Mouse (Mus musculus) thymus, postnatal 10 days (tissue): ENCODE results near the gene Hoxc11.

Source experiments
- DNase-seq, 2 experiments: peaks; one replicate each; pipeline ENCODE4 v3.0.0; 2021; ENCODE audit warnings: low spot score in 2 of 2

Hoxc11 gene

GRCm38 (mm10) chr15:102965892-102966775 is 11.9 kb downstream of the Hoxc11 start:
- peak; percentile 15 to 60 for DNase-seq

GRCm38 (mm10) chr15:102966776-102967311 is 12.6 kb downstream of the Hoxc11 start, which contains the start of gene Hoxc10:
Gene Hoxc10, plus strand, starts transcription at chr15:102966796.
- DNase-seq: no peak

DNA sequence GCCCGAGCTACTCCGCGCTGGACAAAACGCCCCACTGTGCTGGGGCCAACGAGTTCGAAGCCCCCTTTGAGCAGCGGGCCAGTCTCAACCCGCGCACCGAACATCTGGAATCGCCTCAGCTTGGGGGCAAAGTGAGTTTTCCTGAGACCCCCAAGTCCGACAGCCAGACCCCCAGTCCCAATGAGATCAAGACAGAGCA is 13.0 kb downstream of the Hoxc11 start, which contains the start of gene Hoxc5:
Gene Hoxc5, plus strand, starts transcription at position 132 of the 199 bp plus-strand sequence.
- DNase-seq: no peak

GRCm38 (mm10) chr15:102967511-102968397 is 13.5 kb downstream of the Hoxc11 start:
- no peak for DNase-seq

- no peak for DNase-seq
Observed at GRCm38 (mm10) chr15:102969296-102969695, 15.1 kb downstream of the Hoxc11 start.

- no peak for DNase-seq
Observed at GRCm38 (mm10) chr15:102970740-102971139, 16.5 kb downstream of the Hoxc11 start.

GRCm38 (mm10) chr15:102972254-102972653 is 18.0 kb downstream of the Hoxc11 start:
- no peak for DNase-seq

DNA sequence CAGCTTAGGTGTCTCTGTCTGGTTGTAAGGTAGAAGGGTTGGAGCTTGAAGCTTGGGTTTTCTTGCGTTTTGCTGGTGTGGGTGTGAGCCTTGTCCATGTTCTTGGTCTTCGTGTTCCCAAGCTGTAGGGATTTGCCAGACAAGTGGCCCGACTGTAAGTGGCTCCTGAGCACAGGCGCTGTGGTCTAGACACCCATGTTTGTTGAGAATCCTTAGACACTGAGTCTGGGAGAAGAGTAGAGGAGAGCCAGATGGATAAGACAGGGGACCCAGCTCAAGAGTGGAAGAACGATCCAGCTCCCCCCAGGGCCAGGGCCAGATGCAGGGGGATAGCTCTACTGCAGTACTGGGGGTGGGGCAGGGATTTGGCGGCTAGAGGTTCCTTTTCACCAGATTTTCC is 18.5 kb downstream of the Hoxc11 start:
- DNase-seq: no peak

GRCm38 (mm10) chr15:102975034-102975433 is 20.8 kb downstream of the Hoxc11 start:
- no peak for DNase-seq

GRCm38 (mm10) chr15:102975688-102976111 is 21.5 kb downstream of the Hoxc11 start:
- DNase-seq: no peak

GRCm38 (mm10) chr15:102976171-102976570 is 21.9 kb downstream of the Hoxc11 start, which contains the start of gene Hoxc9:
Gene Hoxc9, plus strand, starts transcription at chr15:102976439.
- no peak for DNase-seq

DNA sequence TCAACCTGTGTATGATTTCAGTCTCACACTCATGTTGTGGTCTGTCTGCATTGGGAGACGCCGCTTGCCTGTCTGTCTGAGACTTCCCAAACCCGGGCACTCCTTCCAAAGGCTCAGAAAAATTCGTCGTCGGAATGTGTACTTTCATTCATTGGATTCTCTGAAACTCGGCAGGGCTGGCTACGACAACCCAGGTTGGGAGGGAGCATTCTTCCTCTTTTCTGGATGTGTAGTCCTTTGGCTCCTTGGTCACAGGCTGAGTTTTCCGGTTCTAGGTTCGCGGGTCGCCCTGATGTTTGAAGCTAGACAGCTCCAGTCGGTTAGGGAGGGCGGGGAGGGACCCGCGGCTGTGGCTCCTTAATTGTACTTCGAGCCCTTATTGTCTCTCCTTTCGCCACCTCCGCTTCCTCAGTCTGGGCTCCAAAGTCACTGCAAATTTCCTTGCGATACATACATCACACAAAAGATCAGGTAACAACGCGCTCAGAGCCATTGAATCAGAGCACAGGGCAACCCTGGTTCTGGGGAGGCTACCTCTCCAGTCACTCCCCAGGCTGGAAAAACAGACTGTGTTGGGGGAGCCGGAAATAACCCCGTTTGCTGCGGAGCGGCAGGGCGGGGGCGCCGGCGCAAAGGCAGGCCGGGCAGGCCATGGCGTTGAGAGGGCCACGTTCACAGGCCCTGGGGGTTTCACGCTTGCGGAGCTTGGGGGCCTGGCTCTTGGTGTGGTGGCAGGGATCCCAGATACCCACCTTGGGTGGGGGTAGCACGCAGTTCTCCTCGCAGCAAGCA is 22.6 kb downstream of the Hoxc11 start:
- no peak for DNase-seq

GRCm38 (mm10) chr15:102977423-102977974 is 23.3 kb downstream of the Hoxc11 start:
- no peak for DNase-seq

GRCm38 (mm10) chr15:102978615-102979515 is 24.6 kb downstream of the Hoxc11 start:
- no peak for DNase-seq

- DNase-seq: no peak
Observed at GRCm38 (mm10) chr15:102979936-102980335, 25.7 kb downstream of the Hoxc11 start.

- no peak for DNase-seq
Observed at GRCm38 (mm10) chr15:102980352-102980751, 26.1 kb downstream of the Hoxc11 start.

- DNase-seq: no peak
Observed at GRCm38 (mm10) chr15:102980912-102981311, 26.7 kb downstream of the Hoxc11 start.

DNA sequence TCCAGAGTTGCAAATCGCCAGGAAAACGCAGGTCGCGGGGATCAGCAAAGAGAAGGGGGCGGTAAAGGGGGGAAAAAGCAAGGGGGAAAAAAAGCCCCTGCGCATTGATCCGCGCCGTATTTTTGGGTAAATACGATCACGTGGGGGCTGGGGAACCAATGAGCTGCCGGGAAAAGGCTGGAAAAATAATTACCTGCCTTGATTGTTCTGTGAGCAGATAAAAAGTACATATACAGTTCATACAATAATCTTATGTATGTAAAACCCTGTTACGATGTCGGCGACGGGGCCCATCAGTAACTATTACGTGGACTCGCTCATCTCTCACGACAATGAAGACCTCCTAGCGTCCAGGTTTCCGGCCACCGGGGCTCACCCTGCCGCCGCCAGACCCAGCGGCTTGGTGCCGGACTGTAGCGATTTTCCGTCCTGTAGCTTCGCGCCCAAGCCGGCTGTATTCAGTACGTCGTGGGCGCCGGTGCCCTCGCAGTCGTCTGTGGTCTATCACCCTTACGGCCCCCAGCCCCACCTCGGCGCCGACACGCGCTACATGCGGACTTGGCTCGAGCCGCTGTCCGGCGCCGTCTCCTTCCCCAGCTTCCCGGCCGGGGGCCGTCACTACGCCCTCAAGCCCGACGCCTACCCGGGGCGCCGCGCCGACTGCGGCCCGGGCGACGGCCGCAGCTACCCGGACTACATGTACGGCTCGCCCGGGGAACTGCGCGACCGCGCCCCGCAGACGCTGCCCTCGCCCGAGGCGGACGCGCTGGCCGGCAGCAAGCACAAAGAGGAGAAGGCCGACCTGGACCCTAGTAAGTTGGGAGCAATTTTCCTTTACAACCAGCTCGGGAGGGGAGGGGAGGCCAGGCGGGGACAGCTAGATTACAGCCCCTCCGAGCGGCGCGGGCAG is 27.4 kb downstream of the Hoxc11 start:
- no peak for DNase-seq

GRCm38 (mm10) chr15:102983716-102984115 is 29.5 kb downstream of the Hoxc11 start:
- DNase-seq: no peak
